Mouse (Mus musculus): Measurements from ENCODE around the gene Sfi1.
"Not testable (repeated sequence)": the region's sequence is repeated elsewhere in the genome, so short reads cannot be mapped to it uniquely, and the experiment has no call there.

Gene Sfi1

DNA sequence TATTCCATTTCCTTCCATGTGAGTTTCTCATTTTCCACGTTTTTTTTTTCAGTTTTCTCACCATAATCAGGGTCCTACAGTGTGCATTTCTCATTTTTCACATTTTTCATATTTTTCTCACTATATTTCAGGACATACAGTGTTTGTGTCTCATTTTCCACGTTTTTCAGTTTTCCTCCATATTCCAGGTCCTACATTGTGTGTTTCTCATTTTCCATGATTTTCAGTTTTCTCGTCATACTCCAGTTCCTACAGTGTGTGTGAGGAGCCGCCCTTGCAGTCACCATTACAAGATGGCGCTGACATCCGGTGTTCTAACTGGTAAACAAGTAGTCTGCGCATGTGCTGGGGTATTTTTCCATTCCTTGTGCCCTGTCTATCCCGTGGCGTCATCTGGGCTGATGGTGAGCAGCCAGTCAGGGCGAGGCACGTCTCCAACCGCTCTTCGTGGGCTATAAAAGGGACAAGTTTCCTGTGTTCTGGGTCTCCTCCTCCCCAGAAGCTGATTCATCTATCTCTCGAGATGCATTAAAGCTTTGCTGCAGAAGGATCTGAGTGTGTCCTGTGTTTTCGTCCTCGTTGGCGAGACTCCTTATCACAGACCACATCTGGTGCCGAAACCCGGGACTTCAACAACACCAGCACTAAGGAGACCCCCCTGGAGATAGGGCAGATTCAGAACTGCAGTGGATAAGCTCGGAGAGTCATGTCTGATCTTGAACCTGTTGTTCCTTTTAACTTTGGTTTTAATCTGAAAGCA is 88.6 kb downstream of the Sfi1 start:
- intact Hi-C loops (cut with DNase I), result not testable (repeated sequence)

DNA sequence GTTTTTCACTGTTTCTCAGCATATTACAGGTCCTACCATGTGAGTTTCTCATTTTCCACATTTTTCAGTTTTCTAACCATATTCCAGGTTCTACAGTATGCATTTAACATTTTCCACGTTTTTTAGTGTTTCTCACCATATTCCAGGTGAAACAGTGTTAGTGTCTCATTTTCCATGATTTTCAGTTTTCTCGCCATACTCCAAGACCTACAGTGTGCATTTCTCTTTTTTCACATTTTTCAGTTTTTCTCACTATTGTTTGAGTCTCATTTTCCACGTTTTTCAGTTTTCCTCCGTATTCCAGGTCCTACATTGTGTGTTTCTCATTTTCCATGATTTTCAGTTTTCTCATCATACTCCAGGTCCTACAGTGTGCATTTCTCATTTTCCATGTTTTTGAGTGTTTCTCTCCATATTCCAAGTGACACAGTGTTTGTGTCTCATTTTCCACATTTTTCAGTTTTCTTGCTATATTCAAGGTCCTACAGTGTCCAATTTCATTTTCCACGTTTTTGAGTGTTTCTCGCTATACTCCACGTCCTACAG is 89.6 kb downstream of the Sfi1 start:
- intact Hi-C loops (cut with DNase I), result no loop called here

DNA sequence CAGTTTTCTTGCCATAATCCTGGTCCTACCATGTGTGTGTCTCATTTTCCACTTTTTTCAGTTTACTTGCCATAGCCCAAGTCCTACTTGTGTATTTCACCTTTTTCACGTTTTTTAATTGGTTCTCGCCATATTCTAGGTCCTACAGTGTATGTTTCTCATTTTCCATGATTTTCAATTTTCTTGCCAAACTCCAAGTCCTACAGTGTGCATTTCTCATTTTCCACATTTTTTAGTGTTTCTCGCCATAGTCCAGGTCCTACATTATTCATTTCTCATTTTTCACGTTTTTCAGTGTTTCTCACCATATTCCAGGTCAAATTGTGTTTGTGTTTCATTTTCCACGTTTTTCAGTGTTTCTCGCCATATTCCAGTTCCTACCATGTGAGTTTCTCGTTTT is 90.6 kb downstream of the Sfi1 start:
- intact Hi-C loops (cut with DNase I), result not testable (repeated sequence)

DNA sequence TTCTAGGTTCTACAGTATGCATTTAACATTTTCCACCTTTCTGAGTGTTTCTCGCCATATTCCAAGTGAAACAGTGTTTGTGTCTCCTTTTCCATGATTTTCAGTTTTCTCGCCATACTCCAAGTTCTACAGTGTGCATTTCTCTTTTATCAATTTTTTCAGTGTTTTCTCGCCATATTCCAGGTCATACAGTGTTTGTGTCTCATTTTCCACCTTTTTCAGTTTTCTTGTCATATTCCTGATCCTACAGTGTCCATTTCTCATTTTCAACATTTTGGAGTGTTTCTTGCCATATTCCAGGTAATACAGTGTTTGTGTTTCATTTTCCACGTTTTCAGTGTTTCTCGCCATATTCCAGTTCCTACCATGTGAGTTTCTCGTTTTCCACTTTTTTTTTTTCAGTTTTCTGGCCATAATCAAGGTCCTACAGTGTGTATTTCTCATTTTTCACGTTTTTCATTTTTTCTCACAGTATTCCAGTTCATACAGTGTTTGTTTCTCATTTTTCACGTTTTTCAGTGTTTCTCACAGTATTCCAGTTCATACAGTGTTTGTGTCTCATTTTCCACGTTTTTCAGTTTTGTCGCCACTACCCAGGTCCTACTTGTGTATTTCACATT is 91.3 kb downstream of the Sfi1 start:
- intact Hi-C loops (cut with DNase I), result no loop called here

DNA sequence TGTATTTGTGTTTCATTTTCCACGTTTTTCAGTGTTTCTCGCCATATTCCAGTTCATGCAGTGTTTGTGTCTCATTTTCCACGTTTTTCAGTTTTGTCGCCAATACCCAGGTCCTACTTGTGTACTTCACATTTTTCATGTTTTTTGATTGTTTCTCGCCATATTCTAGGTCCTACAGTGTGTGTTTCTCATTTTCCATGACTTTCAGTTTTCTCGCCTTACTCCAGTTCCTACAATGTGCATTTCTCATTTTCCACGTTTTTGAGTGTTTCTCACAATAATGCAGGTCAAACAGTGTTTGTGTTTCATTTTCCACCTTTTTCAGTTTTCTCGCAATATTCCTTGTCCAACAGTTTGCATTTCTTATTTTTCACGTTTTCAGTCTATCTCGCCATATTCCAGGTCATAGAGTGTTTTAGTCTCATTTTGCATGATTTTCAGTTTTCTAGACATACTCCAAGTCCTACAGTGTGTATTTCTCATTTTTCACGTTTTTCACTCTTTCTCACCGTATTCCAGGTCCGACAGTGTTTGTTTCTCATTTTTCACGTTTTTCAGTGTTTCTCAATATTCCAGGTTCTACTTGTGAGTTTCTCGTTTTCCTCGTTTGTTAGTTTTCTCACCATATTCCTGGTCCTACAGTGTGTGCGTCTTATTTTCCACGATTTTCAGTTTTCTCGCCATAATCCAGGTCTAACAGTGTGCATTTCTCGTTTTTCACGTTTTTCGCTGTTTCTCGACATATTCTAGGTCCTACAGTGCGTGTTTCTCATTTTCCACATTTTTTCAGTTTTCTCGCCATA is 92.0 kb downstream of the Sfi1 start:
- intact Hi-C loops (cut with DNase I), result no loop called here

DNA sequence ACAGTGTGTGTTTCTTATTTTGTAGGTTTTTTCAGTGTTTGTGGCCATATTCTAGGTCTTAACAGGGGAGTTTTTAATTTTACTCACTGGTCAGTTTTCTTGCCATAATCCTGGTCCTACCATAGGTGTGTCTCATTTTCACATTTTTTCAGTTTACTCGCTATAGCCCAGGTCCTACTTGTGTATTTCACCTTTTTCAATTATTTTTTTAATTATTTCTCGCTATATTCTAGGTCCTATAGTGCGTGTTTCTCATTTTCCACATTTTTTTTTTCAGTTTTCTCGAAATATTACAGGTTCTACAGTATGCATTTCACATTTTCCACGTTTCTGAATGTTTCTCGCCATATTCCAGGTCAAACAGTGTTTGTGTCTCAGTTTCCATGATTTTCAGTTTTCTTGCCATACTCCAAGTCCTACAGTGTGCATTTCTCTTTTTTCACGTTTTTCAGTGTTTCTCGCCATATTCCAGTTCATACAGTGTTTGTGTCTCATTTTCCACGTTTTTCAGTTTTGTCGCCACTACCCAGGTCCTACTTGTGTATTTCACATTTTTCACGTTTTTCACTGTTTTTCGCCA is 93.1 kb downstream of the Sfi1 start:
- intact Hi-C loops (cut with DNase I), result not testable (repeated sequence)

Measured in adrenal gland (tissue).